In genomic region chr2:68895044-68895764, GRCm38 (mm10) we compare ENCODE assay signal across 17 mouse cellular contexts. TPM values are rescaled to one million over a fixed set of nuclear protein-coding genes. Genes with fewer than 3 reads are reported as not detected.
A peak's percentile ranks its signal among the peaks of the same experiment; 100 is the strongest.
DNase-seq lines count a peak whose midpoint lies in the region; ATAC-seq lines count a peak whose summit lies in the region.
"Had no signal": no experiment of that assay in that cellular context is flagged by ENCODE, and none has a peak within 500 bp of the region (broad histone marks: within the 10 kb centered on the region; RNA-seq: fewer than 3 reads in every experiment).

No protein-coding gene starts in this region.

- no peak for ATAC-seq in heart, embryonic 13.5 days (ENCODE audit: extremely low read depth, insufficient number of reproducible peaks, low FRiP score, low TSS enrichment)
- no peak for ATAC-seq in heart, embryonic 12.5 days (ENCODE audit: insufficient number of reproducible peaks, low FRiP score)
- ATAC-seq in kidney, embryonic 14.5 days (ENCODE audit: low FRiP score, low TSS enrichment): peak; percentile 62; the same call in 1 of the 2 replicates
- ATAC-seq in embryonic facial prominence, embryonic 15.5 days (ENCODE audit: insufficient number of reproducible peaks, low FRiP score, low TSS enrichment, low read depth): 0 out of 2 replicates have a peak, but pooled peaks have one; percentile 24
- ATAC-seq in hindbrain, embryonic 15.5 days (ENCODE audit: low FRiP score, low read depth): peak; percentile 56; the same call in 1 of the 2 replicates
- ATAC-seq: inflammation-experienced regulatory T-cells, adult 6 months; liver, embryonic 12.5 days; lung, postnatal 0 days; Patski had no signal

- no peak overlapping the region for H3K9ac ChIP-seq in heart, embryonic 13.5 days
- H3K9ac ChIP-seq in heart, embryonic 12.5 days: no peak overlapping the region
- no peak overlapping the region for H3K9ac ChIP-seq in kidney, embryonic 14.5 days (ENCODE audit: low read depth, low read length)
- H3K9ac ChIP-seq in embryonic facial prominence, embryonic 15.5 days: no peak overlapping the region
- H3K9ac ChIP-seq in hindbrain, embryonic 15.5 days: no peak overlapping the region
- H3K9ac ChIP-seq: liver, embryonic 12.5 days had no signal

- H3K36me3 ChIP-seq in heart, embryonic 13.5 days: no peaks in the 10 kb centered on the region
- 0 out of 2 replicates have a peak, but pooled peaks cover 2% of the 10 kb centered on the region for H3K36me3 ChIP-seq in heart, embryonic 12.5 days
- no peaks in the 10 kb centered on the region for H3K36me3 ChIP-seq in kidney, embryonic 14.5 days (ENCODE audit: control insufficient read depth, insufficient read depth, low read length)
- no peaks in the 10 kb centered on the region for H3K36me3 ChIP-seq in embryonic facial prominence, embryonic 15.5 days
- H3K36me3 ChIP-seq in hindbrain, embryonic 15.5 days: no peaks in the 10 kb centered on the region
- H3K36me3 ChIP-seq: limb, embryonic 10.5 days; liver, embryonic 12.5 days had no signal

- H3K4me1 ChIP-seq in heart, embryonic 13.5 days: peaks cover 39% of the 10 kb centered on the region
- peaks cover 33% of the 10 kb centered on the region for H3K4me1 ChIP-seq in heart, embryonic 12.5 days (replicated peaks)
- peaks cover 3% of the 10 kb centered on the region; the same call in 1 of the 2 replicates for H3K4me1 ChIP-seq in kidney, embryonic 14.5 days (ENCODE audit: control insufficient read depth, insufficient read depth, low read length)
- no peaks in the 10 kb centered on the region for H3K4me1 ChIP-seq in embryonic facial prominence, embryonic 15.5 days
- peaks cover 10% of the 10 kb centered on the region; the same call in 1 of the 2 replicates for H3K4me1 ChIP-seq in hindbrain, embryonic 15.5 days (replicated peaks)

- no peaks in the 10 kb centered on the region for H3K27me3 ChIP-seq in heart, embryonic 13.5 days (replicated peaks)
- no peaks in the 10 kb centered on the region for H3K27me3 ChIP-seq in heart, embryonic 12.5 days (replicated peaks)
- H3K27me3 ChIP-seq in kidney, embryonic 14.5 days (ENCODE audit: control insufficient read depth, insufficient read depth, low read length): no peaks in the 10 kb centered on the region
- H3K27me3 ChIP-seq in embryonic facial prominence, embryonic 15.5 days: no peaks in the 10 kb centered on the region
- H3K27me3 ChIP-seq in hindbrain, embryonic 15.5 days: no peaks in the 10 kb centered on the region
- H3K27me3 ChIP-seq: liver, embryonic 12.5 days; Patski had no signal

- H3K4me2 ChIP-seq in heart, embryonic 13.5 days: no peak overlapping the region
- no peak overlapping the region for H3K4me2 ChIP-seq in heart, embryonic 12.5 days
- no peak overlapping the region for H3K4me2 ChIP-seq in kidney, embryonic 14.5 days (replicated peaks; ENCODE audit: low read depth, low read length)
- H3K4me2 ChIP-seq in embryonic facial prominence, embryonic 15.5 days (replicated peaks): no peak overlapping the region
- no peak overlapping the region for H3K4me2 ChIP-seq in hindbrain, embryonic 15.5 days
- H3K4me2 ChIP-seq: liver, embryonic 12.5 days had no signal

- no peak overlapping the region for H3K4me3 ChIP-seq in heart, embryonic 13.5 days
- no peak overlapping the region for H3K4me3 ChIP-seq in heart, embryonic 12.5 days
- no peak overlapping the region for H3K4me3 ChIP-seq in kidney, embryonic 14.5 days (ENCODE audit: low read length)
- H3K4me3 ChIP-seq in embryonic facial prominence, embryonic 15.5 days (replicated peaks): no peak overlapping the region
- no peak overlapping the region for H3K4me3 ChIP-seq in hindbrain, embryonic 15.5 days
- H3K4me3 ChIP-seq: gastrocnemius, adult 2 months; heart, adult 2 months; limb, embryonic 10.5 days; liver, embryonic 12.5 days had no signal

- DNase-seq in kidney, postnatal 25 days: no peak
- DNase-seq in right cerebral cortex, adult 2 months (ENCODE audit: low spot score in 2 of 2): no peak
- DNase-seq in natural killer cell, adult 2 months (ENCODE audit: low spot score in 2 of 2): no peak
- DNase-seq: B cell, adult 2 months; cerebellum, adult 11-12 months; gastrocnemius, adult 2 months; heart, adult 2 months had no signal

- peak overlapping the region; percentile 30; the same call in 1 of the 2 replicates for H3K27ac ChIP-seq in heart, embryonic 13.5 days (replicated peaks)
- no peak overlapping the region for H3K27ac ChIP-seq in heart, embryonic 12.5 days (ENCODE audit: poor library complexity, severe bottlenecking)
- no peak overlapping the region for H3K27ac ChIP-seq in kidney, embryonic 14.5 days (ENCODE audit: low read depth, low read length)
- no peak overlapping the region for H3K27ac ChIP-seq in embryonic facial prominence, embryonic 15.5 days (replicated peaks)
- H3K27ac ChIP-seq in hindbrain, embryonic 15.5 days (replicated peaks): no peak overlapping the region
- H3K27ac ChIP-seq: gastrocnemius, adult 2 months; limb, embryonic 10.5 days; liver, embryonic 12.5 days had no signal

- 80% methylated on average over 10 of the region's 10 CpGs for WGBS in heart, embryonic 13.5 days
- WGBS in heart, embryonic 12.5 days: 81% methylated on average over 10 of the region's 10 CpGs
- WGBS in kidney, embryonic 14.5 days: 71% methylated on average over 10 of the region's 10 CpGs
- WGBS in embryonic facial prominence, embryonic 15.5 days: 67% methylated on average over 10 of the region's 10 CpGs
- WGBS in hindbrain, embryonic 15.5 days: 58% methylated on average over 10 of the region's 10 CpGs

- H3K9me3 ChIP-seq in heart, embryonic 13.5 days: no peaks in the 10 kb centered on the region
- H3K9me3 ChIP-seq in heart, embryonic 12.5 days (replicated peaks): no peaks in the 10 kb centered on the region
- no peaks in the 10 kb centered on the region for H3K9me3 ChIP-seq in kidney, embryonic 14.5 days (ENCODE audit: control insufficient read depth, low read length)
- H3K9me3 ChIP-seq in embryonic facial prominence, embryonic 15.5 days (replicated peaks): no peaks in the 10 kb centered on the region
- no peaks in the 10 kb centered on the region for H3K9me3 ChIP-seq in hindbrain, embryonic 15.5 days
- H3K9me3 ChIP-seq: limb, embryonic 10.5 days; liver, embryonic 12.5 days had no signal

RNA-seq across cellular contexts. Expression of gene Cers6, which starts 34.0 kb away (rescaled TPM):
- polyA plus RNA-seq in heart, embryonic 13.5 days (2015; fragmentation: Nextera tagmentation; extraction: Ambion mirVana): 18.9 and 21.6 TPM in 2 replicates
- 25.4 and 26.9 TPM in 2 replicates for polyA plus RNA-seq in heart, embryonic 12.5 days (2016; fragmentation: Nextera tagmentation; extraction: Ambion mirVana)
- polyA plus RNA-seq in kidney, embryonic 14.5 days (2014; fragmentation: Nextera tagmentation; extraction: Ambion mirVana): 34.0 and 46.7 TPM in 2 replicates
- 29.6 and 34.3 TPM in 2 replicates for polyA plus RNA-seq in embryonic facial prominence, embryonic 15.5 days (2015; fragmentation: Nextera tagmentation; extraction: Ambion mirVana)
- 53.1 and 54.9 TPM in 2 replicates for polyA plus RNA-seq in hindbrain, embryonic 15.5 days (2015; fragmentation: Nextera tagmentation; extraction: Ambion mirVana)

Comparison
In these comparisons a context has a peak if more than half of its experiments do, and no peak if none do; other contexts are left out.
1. ATAC-seq: peak in kidney, embryonic 14.5 days (single experiment), embryonic facial prominence, embryonic 15.5 days (single experiment) and hindbrain, embryonic 15.5 days (single experiment); none in heart, embryonic 13.5 days (single experiment) and heart, embryonic 12.5 days (single experiment).